Mouse (Mus musculus): ENCODE measurements around the gene Nlgn3. TPM values are rescaled to one million over a fixed set of nuclear protein-coding genes. Genes with fewer than 3 reads are reported as not detected.
"Not testable (repeated sequence)": the region's sequence is repeated elsewhere in the genome, so short reads cannot be mapped to it uniquely, and the experiment has no call there.

The Nlgn3 gene
- polyA plus RNA-seq, 1 experiment from 2014 or later, result 0.09 TPM

- no peak for DNase-seq (ENCODE audit: low spot score)
Observed at GRCm38 (mm10) chrX:101299473-101300426, 782 bp downstream of the Nlgn3 start.

- DNase-seq (ENCODE audit: low spot score), result no peak
Observed at GRCm38 (mm10) chrX:101300427-101301030, 1.6 kb downstream of the Nlgn3 start.

DNA sequence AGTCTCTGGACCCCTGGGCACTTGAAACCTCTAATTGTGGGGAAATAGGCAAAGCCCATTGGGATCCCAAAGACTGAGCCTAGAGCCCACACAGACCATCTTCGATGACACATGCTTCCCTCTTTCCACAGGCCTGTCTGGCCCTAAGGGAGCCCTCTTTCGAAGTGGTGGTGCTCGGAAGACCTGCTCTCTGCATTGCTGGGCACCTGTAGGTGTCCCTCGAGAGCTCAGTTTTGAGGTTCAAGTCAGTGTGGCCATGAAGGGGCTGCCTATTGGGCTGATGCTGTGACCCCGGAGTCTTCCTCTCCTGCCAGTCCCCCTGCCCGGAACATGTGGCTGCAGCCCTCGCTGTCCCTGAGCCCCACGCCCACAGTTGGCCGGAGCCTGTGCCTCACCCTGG is 2.7 kb downstream of the Nlgn3 start:
- no peak for DNase-seq (ENCODE audit: low spot score)

DNA sequence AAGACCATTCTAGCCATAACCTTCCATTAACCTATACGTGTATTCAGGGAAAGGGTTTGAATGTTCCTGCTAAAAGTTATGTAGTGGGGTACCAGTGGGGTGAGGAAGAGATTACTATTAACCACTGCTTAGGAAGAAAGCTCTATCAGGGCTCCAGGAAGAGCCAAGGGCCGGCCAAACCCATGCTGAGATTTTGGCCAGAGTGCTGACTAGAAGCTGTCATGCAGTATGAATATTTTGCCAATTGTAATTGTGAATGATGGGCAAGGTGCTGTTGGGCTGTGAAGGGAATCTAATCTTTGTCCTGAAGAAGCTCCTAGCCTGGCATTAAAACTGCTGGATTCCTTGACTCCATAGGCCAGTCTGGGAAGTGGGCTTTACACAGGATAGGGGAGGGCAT is 5.7 kb downstream of the Nlgn3 start:
- no peak for DNase-seq (ENCODE audit: low spot score)

GRCm38 (mm10) chrX:101309299-101309698 is 10.3 kb downstream of the Nlgn3 start:
- no peak for DNase-seq (ENCODE audit: low spot score)

DNA sequence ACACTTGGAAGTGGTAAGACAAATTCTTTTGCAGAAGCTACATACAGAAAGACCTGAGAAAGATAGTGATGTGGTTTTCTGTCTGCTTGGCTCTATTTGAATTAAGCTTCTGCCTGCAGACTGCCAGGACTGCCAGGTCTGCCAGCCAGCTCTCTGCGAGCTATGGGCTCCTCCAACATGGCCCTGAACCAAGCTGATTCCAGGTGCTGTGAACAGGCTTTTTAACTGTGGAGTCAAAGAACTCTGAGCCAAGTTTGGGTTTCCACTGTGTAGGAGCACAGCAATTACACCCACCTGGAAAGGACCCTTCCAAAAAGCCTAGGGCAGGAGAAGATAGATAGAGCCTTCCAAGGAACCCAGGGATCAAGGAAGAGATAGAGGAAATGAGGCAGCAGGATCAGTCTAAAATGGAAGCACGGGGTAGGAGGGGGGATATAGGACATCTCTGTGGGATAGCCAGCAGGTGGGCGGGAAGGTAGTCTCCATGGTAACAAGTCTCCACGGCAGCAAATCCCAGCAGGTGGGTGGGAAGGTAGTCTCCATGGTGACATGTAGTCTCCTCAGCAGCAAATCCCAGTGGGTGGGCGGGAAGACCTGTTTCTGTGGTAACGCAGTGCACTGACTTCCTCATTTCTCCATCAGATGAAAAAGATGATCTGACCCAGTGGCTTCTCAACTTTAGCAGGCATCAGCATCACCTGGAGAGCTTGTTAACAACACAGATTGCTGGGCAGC is 14.8 kb downstream of the Nlgn3 start:
- no peak for DNase-seq (ENCODE audit: low spot score)

DNA sequence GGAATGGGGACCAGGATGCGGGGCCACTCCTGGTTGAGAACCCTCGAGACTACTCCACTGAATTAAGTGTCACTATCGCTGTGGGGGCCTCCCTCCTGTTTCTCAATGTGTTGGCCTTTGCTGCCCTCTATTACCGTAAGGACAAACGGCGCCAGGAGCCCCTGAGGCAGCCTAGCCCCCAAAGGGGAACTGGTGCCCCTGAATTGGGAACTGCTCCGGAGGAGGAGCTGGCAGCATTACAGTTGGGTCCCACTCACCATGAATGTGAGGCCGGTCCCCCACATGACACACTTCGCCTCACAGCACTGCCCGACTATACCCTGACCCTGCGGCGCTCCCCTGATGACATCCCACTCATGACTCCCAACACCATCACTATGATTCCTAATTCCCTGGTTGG is 20.8 kb downstream of the Nlgn3 start:
- DNase-seq (ENCODE audit: low spot score), result no peak

- DNase-seq (ENCODE audit: low spot score), result no peak
Observed at GRCm38 (mm10) chrX:101325989-101326899, 27.3 kb downstream of the Nlgn3 start.

DNA sequence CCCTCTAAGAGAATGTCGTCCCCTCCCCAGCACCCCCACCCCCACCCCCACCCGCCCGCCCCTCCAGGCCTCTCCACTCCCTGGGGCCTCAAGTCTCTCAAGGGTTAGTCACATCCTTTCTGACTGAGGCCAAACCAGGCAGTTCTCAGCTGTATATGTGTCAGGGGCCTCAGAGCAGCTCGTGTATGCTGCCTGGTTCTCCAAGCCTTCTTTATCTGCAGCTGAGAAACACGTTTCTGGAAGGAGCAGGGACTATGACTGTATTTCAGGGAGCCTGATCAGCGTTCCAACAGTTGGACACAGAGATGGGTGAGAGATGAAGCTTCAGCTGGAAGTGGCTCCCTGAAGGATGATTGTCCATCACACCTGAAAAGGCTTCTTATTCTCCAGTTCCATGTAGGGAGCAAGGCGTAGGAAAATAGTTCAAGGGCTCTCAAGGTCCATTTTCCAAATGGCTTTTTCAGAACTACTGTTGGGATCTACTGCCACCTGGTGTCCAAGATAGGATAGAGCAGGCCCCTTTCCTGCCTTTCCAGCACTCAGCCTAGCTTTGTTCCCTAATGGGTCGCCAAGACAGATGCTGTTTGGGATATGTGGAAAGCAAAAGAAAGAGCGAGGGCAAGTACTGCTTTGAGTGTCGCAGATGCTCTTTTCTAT is 30.5 kb downstream of the Nlgn3 start:
- peak; percentile 42 for DNase-seq (ENCODE audit: low spot score)

DNA sequence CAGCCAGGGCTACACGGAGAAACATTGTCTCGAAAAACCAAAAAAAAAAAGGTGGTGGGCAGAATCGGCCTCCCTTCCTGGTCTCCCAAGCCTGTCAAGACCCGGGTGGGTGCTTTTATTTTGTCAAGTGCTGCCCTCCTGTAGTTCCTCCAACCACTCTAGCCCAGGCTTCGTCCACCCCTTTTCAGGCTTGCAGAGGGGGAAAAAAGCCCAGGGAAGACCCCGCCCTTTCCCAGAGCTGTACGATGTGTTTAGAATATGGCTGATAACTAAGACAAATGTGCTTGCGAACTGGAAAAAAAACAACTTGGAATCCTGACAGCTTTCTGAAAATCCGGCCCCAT is 33.0 kb downstream of the Nlgn3 start:
- DNase-seq (ENCODE audit: low spot score), result no peak

DNA sequence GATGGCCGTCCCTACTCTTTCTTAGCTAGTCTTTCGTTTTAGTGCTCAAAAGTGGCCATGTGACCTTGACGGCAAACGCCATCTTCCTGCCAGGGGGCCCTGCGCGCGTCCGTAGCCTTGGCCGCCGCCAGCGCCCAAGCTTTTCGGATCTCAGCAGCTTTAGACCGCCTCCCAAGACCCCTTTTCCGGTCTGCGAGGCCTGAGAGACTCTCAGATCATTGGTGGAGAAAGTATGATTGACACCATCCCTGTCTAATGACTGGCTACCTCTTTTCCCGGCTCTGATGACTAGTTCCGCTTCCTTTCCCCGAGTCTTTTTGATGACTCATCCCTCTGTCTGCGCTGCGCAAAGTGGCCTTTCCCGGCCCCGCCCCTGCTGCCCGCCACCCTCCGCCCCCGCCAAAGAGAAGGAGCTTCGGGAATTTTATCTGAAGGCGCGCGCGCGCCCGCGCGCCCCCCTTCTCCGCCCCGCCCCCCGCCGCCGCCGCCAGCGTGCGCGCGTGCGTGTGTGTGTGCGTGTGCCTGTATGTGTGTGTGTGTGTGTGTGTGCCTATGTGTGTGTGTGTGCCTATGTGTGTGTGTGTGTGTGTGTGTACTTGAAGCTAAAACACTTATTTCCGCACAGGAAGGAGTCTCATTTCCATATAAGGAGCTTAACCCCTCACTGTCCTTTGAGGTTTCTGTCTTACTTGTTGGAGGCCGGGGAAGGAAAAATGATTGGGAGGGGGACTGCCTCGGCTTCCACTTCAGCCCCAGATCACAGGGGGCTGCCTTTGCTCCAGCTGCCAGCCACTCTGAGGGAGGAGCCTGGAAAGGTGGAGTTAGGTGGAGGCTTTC is 33.6 kb downstream of the Nlgn3 start:
- peak; percentile 89 for DNase-seq (ENCODE audit: low spot score)

GRCm38 (mm10) chrX:101334606-101335005 is 35.6 kb downstream of the Nlgn3 start:
- peak; percentile 36 for DNase-seq (ENCODE audit: low spot score)

- DNase-seq (ENCODE audit: low spot score), result no peak
Observed at GRCm38 (mm10) chrX:101338666-101339065, 39.7 kb downstream of the Nlgn3 start.

GRCm38 (mm10) chrX:101342837-101343236 is 43.9 kb downstream of the Nlgn3 start:
- not testable (repeated sequence) for DNase-seq (ENCODE audit: low spot score)

DNA sequence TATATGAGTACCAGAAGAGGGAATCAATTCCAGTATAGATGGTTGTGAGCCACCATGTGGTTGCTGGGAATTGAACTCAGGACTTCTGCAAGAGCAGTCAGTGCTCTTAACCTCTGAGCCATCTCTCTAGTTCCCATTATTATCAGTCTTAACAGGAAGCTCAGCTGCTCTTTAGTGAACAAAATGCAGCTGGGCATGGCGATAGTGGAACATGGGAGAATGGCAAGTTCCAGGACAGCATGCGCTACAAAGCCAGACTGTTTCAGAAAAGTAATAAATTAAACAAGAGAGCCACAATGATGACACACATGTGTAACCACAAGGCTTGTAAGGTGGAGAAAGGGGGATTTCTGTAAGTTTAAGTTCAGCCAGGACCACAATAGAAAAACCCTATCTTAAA is 46.5 kb downstream of the Nlgn3 start:
- DNase-seq (ENCODE audit: low spot score), result no peak

- DNase-seq (ENCODE audit: low spot score), result no peak
Observed at GRCm38 (mm10) chrX:101346475-101346874, 47.5 kb downstream of the Nlgn3 start.

GRCm38 (mm10) chrX:101351188-101351587 is 52.2 kb downstream of the Nlgn3 start:
- no peak for DNase-seq (ENCODE audit: low spot score)

DNA sequence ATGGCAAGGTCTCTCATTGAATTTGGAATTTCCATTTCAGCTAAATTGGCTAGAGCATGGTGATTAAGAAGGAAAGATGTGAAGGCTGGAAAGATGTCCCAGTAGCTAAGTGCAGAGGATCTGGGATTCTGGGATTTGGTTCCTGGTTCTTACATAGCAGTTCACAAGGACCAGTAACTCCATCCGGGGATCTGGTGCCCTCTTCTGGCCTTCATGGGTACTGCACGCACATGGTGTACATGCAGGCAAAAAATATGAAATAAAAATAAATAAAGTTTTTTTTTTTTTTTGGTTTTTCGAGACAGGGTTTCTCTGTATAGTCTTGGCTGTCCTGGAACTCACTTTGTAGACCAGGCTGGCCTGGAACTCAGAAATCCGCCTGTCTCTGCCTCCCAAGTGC is 59.9 kb downstream of the Nlgn3 start:
- not testable (repeated sequence) for DNase-seq (ENCODE audit: low spot score)

DNA sequence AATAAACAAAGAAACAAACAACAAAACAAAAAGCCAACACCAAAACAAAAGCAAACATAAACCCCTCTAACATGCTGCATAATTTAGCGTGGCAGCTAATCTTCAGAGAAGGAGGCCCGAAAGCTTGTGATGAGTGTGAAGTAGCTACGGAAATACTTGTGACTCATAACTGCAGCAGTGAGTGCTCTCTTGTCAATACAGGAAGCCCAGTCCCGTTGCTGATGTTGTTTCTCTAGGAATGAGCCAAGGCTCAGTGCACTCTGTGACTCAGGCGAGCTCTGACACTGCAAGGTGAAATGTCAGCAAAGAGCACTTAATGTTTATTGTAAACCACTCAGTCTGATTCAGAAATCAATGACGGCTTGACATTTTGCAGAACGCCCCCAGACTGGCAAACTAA is 70.0 kb downstream of the Nlgn3 start:
- DNase-seq (ENCODE audit: low spot score), result no peak

DNA sequence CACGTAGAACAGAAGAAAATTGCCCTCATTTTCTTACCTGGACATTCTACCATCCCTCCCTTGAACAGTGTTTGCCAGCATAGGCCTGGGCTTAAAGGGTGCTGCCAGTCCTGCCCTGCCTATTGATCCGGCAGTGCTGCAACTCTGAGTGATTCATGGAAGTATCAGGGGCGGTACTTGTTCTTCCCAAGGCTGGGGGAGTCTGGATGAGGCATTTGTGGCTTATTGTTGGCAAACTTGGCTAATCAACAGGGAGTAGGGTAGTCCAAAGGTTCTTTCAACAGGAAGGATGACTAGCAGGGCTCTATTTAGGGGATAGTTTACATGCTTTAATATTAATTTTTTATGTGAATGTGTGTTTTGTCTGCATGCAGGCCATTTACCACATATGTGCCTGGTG is 71.6 kb downstream of the Nlgn3 start:
- no peak for DNase-seq (ENCODE audit: low spot score)

Measured in thymus, postnatal 0 days (tissue).